Mouse (Mus musculus) ES-Bruce4 (cell line): Measurements from ENCODE around the gene Gpnmb.

ENCODE experiments used
- CTCF ChIP-seq: IDR thresholded peaks from one replicate; pipeline ENCODE4 v1.8.1; 2011; ENCODE audit warnings: low read depth, low read length
- POLR2A ChIP-seq: IDR thresholded peaks from one replicate; pipeline ENCODE4 v1.8.1; 2011; ENCODE audit warnings: low read length; ENCODE audit not compliant: insufficient read depth

- no peak for TF ChIP-seq CTCF
- TF ChIP-seq POLR2A = no peak
Measured at GRCm38 (mm10) chr6:49013458-49013857, 22.9 kb upstream of the Gpnmb start.
